Mouse (Mus musculus): ENCODE data around the gene Dnal4. TPM values are rescaled to one million over a fixed set of nuclear protein-coding genes. Genes with fewer than 3 reads are reported as not detected.

Dnal4 gene
- total and polyA plus RNA-seq, 2 experiments from 2014 or later = 40.8 to 55.9 TPM

GRCm38 (mm10) chr15:79723439-79723838 lies 54.2 kb downstream of the Dnal4 start:
- peak overlapping the region; percentile 38; the same call in 1 of the 2 replicates for H3K27ac ChIP-seq (ENCODE audit: low read depth, low read length)
- no peak overlapping the region for H3K9ac ChIP-seq (replicated peaks; ENCODE audit: low read length, poor library complexity, severe bottlenecking)
- H3K36me3 ChIP-seq (ENCODE audit: insufficient read depth, low read length) = peaks cover 65% of the 10 kb centered on the region
- H3K4me1 ChIP-seq (ENCODE audit: insufficient read depth, low read length) = no peaks in the 10 kb centered on the region
- ATAC-seq (ENCODE audit: low FRiP score) (0 out of 2 replicates have a peak, but pooled peaks have one; percentile 21), DNase-seq (ENCODE audit: low spot score) (peak; percentile 50)
- 43% methylated on average over 1 of the region's 1 CpGs for WGBS
- H3K9me3 ChIP-seq (ENCODE audit: low read length) = no peaks in the 10 kb centered on the region
- peak; percentile 68 for TF ChIP-seq CTCF (IDR thresholded peaks at IDR 0.05)
- H3K27me3 ChIP-seq (ENCODE audit: insufficient read depth, low read length) = no peaks in the 10 kb centered on the region
- H3K4me2 ChIP-seq (ENCODE audit: low read depth, low read length, poor library complexity, severe bottlenecking) = no peak overlapping the region
- no peak overlapping the region for H3K4me3 ChIP-seq (ENCODE audit: low read depth, low read length)

- no peaks in the 10 kb centered on the region for H3K4me1 ChIP-seq (ENCODE audit: insufficient read depth, low read length)
- DNase-seq (ENCODE audit: low spot score) (no peak), ATAC-seq (ENCODE audit: low FRiP score) (no peak)
- no peaks in the 10 kb centered on the region for H3K27me3 ChIP-seq (ENCODE audit: insufficient read depth, low read length)
- no peaks in the 10 kb centered on the region for H3K9me3 ChIP-seq (ENCODE audit: low read length)
- TF ChIP-seq CTCF (IDR thresholded peaks at IDR 0.05) = no peak
- H3K36me3 ChIP-seq (ENCODE audit: insufficient read depth, low read length) = peaks cover 64% of the 10 kb centered on the region
- H3K4me3 ChIP-seq (ENCODE audit: low read depth, low read length) = no peak overlapping the region
- no peak overlapping the region for H3K27ac ChIP-seq (ENCODE audit: low read depth, low read length)
- WGBS = 86% methylated on average over 4 of the region's 4 CpGs
- no peak overlapping the region for H3K4me2 ChIP-seq (ENCODE audit: low read depth, low read length, poor library complexity, severe bottlenecking)
- no peak overlapping the region for H3K9ac ChIP-seq (replicated peaks; ENCODE audit: low read length, poor library complexity, severe bottlenecking)
Measured at GRCm38 (mm10) chr15:79720796-79721195, 56.9 kb downstream of the Dnal4 start.

- H3K36me3 ChIP-seq (ENCODE audit: insufficient read depth, low read length) = peaks cover 63% of the 10 kb centered on the region
- no peak overlapping the region for H3K9ac ChIP-seq (replicated peaks; ENCODE audit: low read length, poor library complexity, severe bottlenecking)
Measured at GRCm38 (mm10) chr15:79720267-79720666, 57.4 kb downstream of the Dnal4 start.

GRCm38 (mm10) chr15:79716710-79717109 lies 60.9 kb downstream of the Dnal4 start:
- no peak for DNase-seq (ENCODE audit: low spot score)
- ATAC-seq (ENCODE audit: low FRiP score) = no peak
- H3K9ac ChIP-seq (replicated peaks; ENCODE audit: low read length, poor library complexity, severe bottlenecking) = no peak overlapping the region
- no peak overlapping the region for H3K27ac ChIP-seq (ENCODE audit: low read depth, low read length)
- peaks cover 74% of the 10 kb centered on the region for H3K36me3 ChIP-seq (ENCODE audit: insufficient read depth, low read length)
- H3K27me3 ChIP-seq (ENCODE audit: insufficient read depth, low read length) = no peaks in the 10 kb centered on the region
- WGBS = 92% methylated on average over 6 of the region's 6 CpGs
- no peaks in the 10 kb centered on the region for H3K4me1 ChIP-seq (ENCODE audit: insufficient read depth, low read length)
- no peaks in the 10 kb centered on the region for H3K9me3 ChIP-seq (ENCODE audit: low read length)
- H3K4me2 ChIP-seq (ENCODE audit: low read depth, low read length, poor library complexity, severe bottlenecking) = no peak overlapping the region
- H3K4me3 ChIP-seq (ENCODE audit: low read depth, low read length) = no peak overlapping the region
- no peak for TF ChIP-seq CTCF (IDR thresholded peaks at IDR 0.05)

More at GRCm38 (mm10) chr15:79720267-79720666, 57.4 kb downstream of the Dnal4 start:
- TF ChIP-seq CTCF (IDR thresholded peaks at IDR 0.05) = no peak
- H3K27ac ChIP-seq (ENCODE audit: low read depth, low read length) = no peak overlapping the region
- 94% methylated on average over 8 of the region's 8 CpGs for WGBS
- DNase-seq (ENCODE audit: low spot score) = no peak
- H3K9me3 ChIP-seq (ENCODE audit: low read length) = no peaks in the 10 kb centered on the region
- H3K27me3 ChIP-seq (ENCODE audit: insufficient read depth, low read length) = no peaks in the 10 kb centered on the region
- H3K4me3 ChIP-seq (ENCODE audit: low read depth, low read length) = no peak overlapping the region
- no peaks in the 10 kb centered on the region for H3K4me1 ChIP-seq (ENCODE audit: insufficient read depth, low read length)
- no peak overlapping the region for H3K4me2 ChIP-seq (ENCODE audit: low read depth, low read length, poor library complexity, severe bottlenecking)
- no peak for ATAC-seq (ENCODE audit: low FRiP score)

- no peak for TF ChIP-seq CTCF (IDR thresholded peaks at IDR 0.05)
- H3K4me1 ChIP-seq (ENCODE audit: insufficient read depth, low read length) = no peaks in the 10 kb centered on the region
- ATAC-seq (ENCODE audit: low FRiP score) = no peak
- WGBS = 95% methylated on average over 7 of the region's 7 CpGs
- H3K4me2 ChIP-seq (ENCODE audit: low read depth, low read length, poor library complexity, severe bottlenecking) = no peak overlapping the region
- H3K27me3 ChIP-seq (ENCODE audit: insufficient read depth, low read length) = no peaks in the 10 kb centered on the region
- H3K4me3 ChIP-seq (ENCODE audit: low read depth, low read length) = no peak overlapping the region
- H3K9me3 ChIP-seq (ENCODE audit: low read length) = no peaks in the 10 kb centered on the region
- no peak overlapping the region for H3K9ac ChIP-seq (replicated peaks; ENCODE audit: low read length, poor library complexity, severe bottlenecking)
- H3K36me3 ChIP-seq (ENCODE audit: insufficient read depth, low read length) = peaks cover 76% of the 10 kb centered on the region
- DNase-seq (ENCODE audit: low spot score) = no peak
- no peak overlapping the region for H3K27ac ChIP-seq (ENCODE audit: low read depth, low read length)
Measured at GRCm38 (mm10) chr15:79715646-79716045, 62.0 kb downstream of the Dnal4 start.

Other genes with a start within 250 kb of the Dnal4 start
- 302 and 436 TPM in 2 replicates for gene Ddx17, start 231.1 kb downstream of the Dnal4 start, total RNA-seq (2014; rRNA removed)
- gene Ddx17, start 231.1 kb downstream of the Dnal4 start, polyA plus RNA-seq (2015; fragmentation: Nextera tagmentation; extraction: Ambion mirVana) = 30.0 and 35.1 TPM in 2 replicates
- gene Dmc1, start 172.7 kb downstream of the Dnal4 start, total RNA-seq (2014; rRNA removed) = 0.90 and 1.1 TPM in 2 replicates
- 0.93 and 1.1 TPM in 2 replicates for gene Dmc1, start 172.7 kb downstream of the Dnal4 start, polyA plus RNA-seq (2015; fragmentation: Nextera tagmentation; extraction: Ambion mirVana)
- 12.1 and 18.1 TPM in 2 replicates for gene Fam227a, start 118.9 kb downstream of the Dnal4 start, total RNA-seq (2014; rRNA removed)
- gene Fam227a, start 118.9 kb downstream of the Dnal4 start, polyA plus RNA-seq (2015; fragmentation: Nextera tagmentation; extraction: Ambion mirVana) = 2.2 and 2.8 TPM in 2 replicates
- 56.9 and 72.5 TPM in 2 replicates for gene Cby1, start 118.7 kb downstream of the Dnal4 start, total RNA-seq (2014; rRNA removed)
- gene Cby1, start 118.7 kb downstream of the Dnal4 start, polyA plus RNA-seq (2015; fragmentation: Nextera tagmentation; extraction: Ambion mirVana) = 99.2 and 101 TPM in 2 replicates
- 161 and 180 TPM in 2 replicates for gene Tomm22, start 107.0 kb downstream of the Dnal4 start, total RNA-seq (2014; rRNA removed)
- gene Tomm22, start 107.0 kb downstream of the Dnal4 start, polyA plus RNA-seq (2015; fragmentation: Nextera tagmentation; extraction: Ambion mirVana) = 229 and 230 TPM in 2 replicates
- gene Josd1, start 89.9 kb downstream of the Dnal4 start, total RNA-seq (2014; rRNA removed) = 58.7 and 59.6 TPM in 2 replicates
- gene Josd1, start 89.9 kb downstream of the Dnal4 start, polyA plus RNA-seq (2015; fragmentation: Nextera tagmentation; extraction: Ambion mirVana) = 16.8 and 17.7 TPM in 2 replicates
- 76.1 and 99.3 TPM in 2 replicates for gene Gtpbp1, start 87.0 kb downstream of the Dnal4 start, total RNA-seq (2014; rRNA removed)
- gene Gtpbp1, start 87.0 kb downstream of the Dnal4 start, polyA plus RNA-seq (2015; fragmentation: Nextera tagmentation; extraction: Ambion mirVana) = 40.0 and 41.6 TPM in 2 replicates
- gene Sun2, start 35.3 kb downstream of the Dnal4 start, total RNA-seq (2014; rRNA removed) = 32.3 and 33.7 TPM in 2 replicates
- gene Sun2, start 35.3 kb downstream of the Dnal4 start, polyA plus RNA-seq (2015; fragmentation: Nextera tagmentation; extraction: Ambion mirVana) = 2.8 and 3.1 TPM in 2 replicates
- 254 and 288 TPM in 2 replicates for gene Nptxr, start 26.9 kb upstream of the Dnal4 start, total RNA-seq (2014; rRNA removed)
- gene Nptxr, start 26.9 kb upstream of the Dnal4 start, polyA plus RNA-seq (2015; fragmentation: Nextera tagmentation; extraction: Ambion mirVana) = 84.2 and 97.8 TPM in 2 replicates
- gene Npcd, start 56.4 kb upstream of the Dnal4 start, total RNA-seq (2014; rRNA removed) = 8.2 and 12.1 TPM in 2 replicates
- 3.2 and 4.6 TPM in 2 replicates for gene Npcd, start 56.4 kb upstream of the Dnal4 start, polyA plus RNA-seq (2015; fragmentation: Nextera tagmentation; extraction: Ambion mirVana)
- 109 and 118 TPM in 2 replicates for gene Cbx6, start 56.8 kb upstream of the Dnal4 start, total RNA-seq (2014; rRNA removed)
- gene Cbx6, start 56.8 kb upstream of the Dnal4 start, polyA plus RNA-seq (2015; fragmentation: Nextera tagmentation; extraction: Ambion mirVana) = 65.0 and 70.6 TPM in 2 replicates
- 3.4 and 5.4 TPM in 2 replicates for gene Apobec3, start 113.8 kb upstream of the Dnal4 start, total RNA-seq (2014; rRNA removed)
- gene Apobec3, start 113.8 kb upstream of the Dnal4 start, polyA plus RNA-seq (2015; fragmentation: Nextera tagmentation; extraction: Ambion mirVana) = 3.3 and 3.4 TPM in 2 replicates
- 7.7 and 14.9 TPM in 2 replicates for gene Cbx7, start 193.3 kb upstream of the Dnal4 start, total RNA-seq (2014; rRNA removed)
- gene Cbx7, start 193.3 kb upstream of the Dnal4 start, polyA plus RNA-seq (2015; fragmentation: Nextera tagmentation; extraction: Ambion mirVana) = 3.4 and 3.5 TPM in 2 replicates
- gene Pdgfb, start 237.1 kb upstream of the Dnal4 start, total RNA-seq (2014; rRNA removed) = 20.5 and 24.4 TPM in 2 replicates
- gene Pdgfb, start 237.1 kb upstream of the Dnal4 start, polyA plus RNA-seq (2015; fragmentation: Nextera tagmentation; extraction: Ambion mirVana) = 8.7 and 9.2 TPM in 2 replicates